Mouse (Mus musculus) heart, adult 2 months (tissue): ENCODE data around the gene 1700049E17Rik1. TPM values are rescaled to one million over a fixed set of nuclear protein-coding genes. Genes with fewer than 3 reads are reported as not detected.
"Not testable (repeated sequence)": the region's sequence is repeated elsewhere in the genome, so short reads cannot be mapped to it uniquely, and the experiment has no call there.

Experiments used
- DNase-seq, 2 experiments: peaks; one replicate each; pipeline ENCODE4 v3.0.0; 2021
- H3K27ac ChIP-seq: fragments of 200-600 bp; 2 replicates; pipeline ENCODE4 v1.8.1; 2022
- H3K27me3 ChIP-seq: fragments of 200-500 bp; 2 replicates; pipeline ENCODE4 v1.6.1; 2012; ENCODE audit warnings: mild to moderate bottlenecking, low read length, inconsistent platforms, mixed read lengths; ENCODE audit not compliant: control insufficient read depth, insufficient read depth
- H3K36me3 ChIP-seq: fragments of 200-500 bp; 2 replicates; pipeline ENCODE4 v1.6.1; 2012; ENCODE audit warnings: low read length, inconsistent platforms; ENCODE audit not compliant: control insufficient read depth, insufficient read depth
- H3K4me1 ChIP-seq: fragments of 200-500 bp; 2 replicates; pipeline ENCODE4 v1.6.1; 2011; ENCODE audit warnings: low read length; ENCODE audit not compliant: control insufficient read depth, insufficient read depth
- H3K4me3 ChIP-seq: fragments of 200-600 bp; 2 replicates; pipeline ENCODE4 v1.8.1; 2022
- H3K79me2 ChIP-seq: fragments of 200-500 bp; replicated peaks from 2 replicates; pipeline ENCODE4 v1.6.1; 2012; ENCODE audit warnings: mild to moderate bottlenecking, inconsistent platforms, low read length, moderate library complexity, mixed read lengths; ENCODE audit not compliant: control insufficient read depth, insufficient read depth
- H3K9ac ChIP-seq: fragments of 200-500 bp; 2 replicates; pipeline ENCODE4 v1.6.1; 2012; ENCODE audit warnings: low read depth, mild to moderate bottlenecking, control low read depth, inconsistent platforms, low read length, mixed read lengths
- WGBS: fragments of 180-500 bp; shearing (Covaris S2); methylation state at CpG from one replicate; pipeline ENCODE4 v1.1.7; 2018; 5-methylcytosine and 5-hydroxymethylcytosine counted together
- intact Hi-C: fragments of 180-260 bp; cut with DNase I; formaldehyde crosslinking; loops from one replicate; pipeline ENCODE4 v1.15.1; 2025
- long read RNA-seq: library from polyadenylated mRNA; stranded (forward); transcript quantifications from one replicate; pipeline ENCODE4 v2.0.0, GENCODE M21; 2021
- polyA plus RNA-seq: library from polyadenylated mRNA; depleted of rRNA; stranded (reverse); fragments of >200 nt; gene quantifications from 2 replicates; pipeline ENCODE4 v1.2.3, GENCODE M21; 2012; rRNA removed
- total RNA-seq, 2 experiments: library from RNA; stranded (reverse); gene quantifications; 2 replicates each; pipeline ENCODE4 v1.2.3; 2021

Gene 1700049E17Rik1
- total RNA-seq (not detected), polyA plus RNA-seq (not detected in 2 replicates)
- long read RNA-seq = 0 reads

DNA sequence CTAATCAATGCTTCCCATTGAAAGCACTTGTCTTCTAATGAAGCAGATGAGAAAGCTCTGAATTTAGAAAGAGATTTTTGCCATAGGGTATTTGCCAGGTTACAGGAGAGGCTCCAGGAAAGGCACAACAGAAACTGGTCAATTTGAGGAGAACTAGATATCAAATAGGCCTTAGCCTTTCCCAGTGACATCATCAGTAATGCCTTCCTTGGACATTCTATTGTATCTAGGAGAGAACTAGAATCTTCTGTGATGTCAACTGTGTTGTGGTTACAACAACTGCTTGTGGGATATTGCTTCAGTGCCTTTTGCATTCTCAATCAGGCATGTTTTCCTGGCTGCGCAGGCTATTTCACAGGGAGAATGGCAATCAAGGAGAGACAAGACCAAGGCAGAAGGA, at the start of gene 1700049E17Rik1:
Gene 1700049E17Rik1 (plus strand): TSS at position 301 of the 400 bp plus-strand sequence.
- no CpG with 5 or more reads among the region's 1 CpGs for WGBS
- intact Hi-C loops = not testable (repeated sequence)

DNA sequence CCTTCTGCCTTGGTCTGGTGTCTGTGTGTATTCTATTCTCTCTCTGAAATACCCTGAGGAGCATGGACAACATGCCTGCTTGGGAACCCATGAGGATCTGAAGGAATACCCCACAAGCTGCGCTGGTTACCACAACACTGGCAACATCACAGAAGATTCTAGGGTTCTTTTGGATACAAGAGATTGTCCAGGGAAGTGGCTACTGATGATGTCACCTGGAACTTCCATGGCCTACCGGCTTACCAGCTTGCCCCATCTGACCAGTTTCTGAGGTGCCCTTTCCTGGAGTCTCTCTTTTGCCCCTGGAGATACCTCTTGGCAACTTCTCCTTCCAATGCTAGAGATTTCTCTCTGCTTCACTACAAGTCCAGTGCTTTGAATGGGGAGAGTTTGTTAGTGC, 17.6 kb upstream of the 1700049E17Rik1 start, which contains the start of gene Gm7980:
Gene Gm7980 (minus strand): TSS at position 101 of the 400 bp plus-strand sequence.
- intact Hi-C loops, H3K9ac ChIP-seq, H3K27me3 ChIP-seq, H3K27ac ChIP-seq, H3K79me2 ChIP-seq, DNase-seq, H3K4me1 ChIP-seq, H3K4me3 ChIP-seq, H3K36me3 ChIP-seq: not testable (repeated sequence)
- no CpG with 5 or more reads among the region's 2 CpGs for WGBS

More for the DNA sequence above, at the start of gene 1700049E17Rik1:
- H3K36me3 ChIP-seq, H3K27me3 ChIP-seq, H3K79me2 ChIP-seq, DNase-seq, H3K27ac ChIP-seq, H3K4me1 ChIP-seq, H3K4me3 ChIP-seq, H3K9ac ChIP-seq: not testable (repeated sequence)

DNA sequence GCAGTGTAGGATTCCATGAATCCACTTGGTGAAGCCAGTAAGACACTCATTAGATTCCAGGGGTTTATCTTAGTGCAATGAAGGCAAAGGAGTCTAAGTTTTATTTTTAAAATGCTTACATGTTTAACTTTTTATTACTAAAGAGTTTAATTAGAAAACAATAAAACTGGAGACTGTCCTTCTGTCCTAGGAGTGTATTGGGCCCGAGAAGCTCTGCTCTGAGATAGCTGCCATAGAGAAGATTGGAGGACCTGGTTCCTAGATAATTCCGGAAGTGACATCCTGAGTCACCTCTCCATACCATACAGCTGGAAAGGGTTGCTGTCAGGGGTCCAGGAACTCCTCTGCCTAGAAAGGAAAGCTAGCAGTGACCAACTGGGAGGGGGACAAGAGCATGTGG, 18.9 kb downstream of the 1700049E17Rik1 start, which contains the start of gene 1700024B05Rik:
Gene 1700024B05Rik (plus strand): TSS at position 301 of the 400 bp plus-strand sequence.
- H3K9ac ChIP-seq, DNase-seq, H3K79me2 ChIP-seq, H3K27ac ChIP-seq, intact Hi-C loops, H3K27me3 ChIP-seq, H3K4me1 ChIP-seq, H3K36me3 ChIP-seq, H3K4me3 ChIP-seq: not testable (repeated sequence)
- WGBS = 54% methylated on average over 2 of the region's 2 CpGs

DNA sequence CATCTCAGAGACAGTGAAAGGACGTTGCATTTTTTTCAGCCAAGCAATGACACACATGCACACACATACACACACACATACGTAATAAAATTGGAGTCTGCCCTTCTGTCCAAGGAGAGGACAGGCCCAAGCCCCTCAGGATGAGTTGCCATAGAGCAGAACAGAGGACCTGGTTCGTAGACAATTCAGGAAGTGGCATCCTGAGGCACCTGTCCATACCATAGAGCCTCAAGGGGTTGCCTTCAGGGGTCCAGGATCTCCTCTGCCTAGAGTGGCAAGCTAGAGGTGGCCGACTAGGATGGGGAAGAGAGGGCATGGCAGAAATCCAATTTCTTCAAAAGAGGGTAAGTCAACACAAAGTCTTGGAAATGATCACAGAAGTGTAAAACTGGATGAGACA, 39.3 kb downstream of the 1700049E17Rik1 start:
- H3K27ac ChIP-seq, DNase-seq, H3K79me2 ChIP-seq, H3K36me3 ChIP-seq, H3K4me3 ChIP-seq, H3K27me3 ChIP-seq, H3K9ac ChIP-seq, intact Hi-C loops, H3K4me1 ChIP-seq: not testable (repeated sequence)
- WGBS = 43% methylated on average over 4 of the region's 4 CpGs

DNA sequence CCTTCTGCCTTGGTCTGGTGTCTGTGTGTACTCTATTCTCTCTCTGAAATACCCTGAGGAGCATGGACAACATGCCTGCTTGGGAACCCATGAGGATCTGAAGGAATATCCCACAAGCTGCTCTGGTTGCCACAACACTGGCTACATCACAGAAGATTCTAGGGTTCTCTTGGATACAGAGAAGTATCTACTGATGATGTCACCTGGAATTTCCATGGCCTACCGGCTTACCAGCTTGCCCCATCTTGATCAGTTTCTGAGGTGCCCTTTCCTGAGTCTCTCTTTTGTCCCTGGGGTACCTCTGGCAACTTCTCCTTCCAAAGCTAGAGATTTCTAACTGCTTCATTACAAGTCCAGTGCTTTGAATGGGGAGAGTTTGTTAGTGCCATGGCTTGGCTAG, 43.1 kb downstream of the 1700049E17Rik1 start, which contains the start of gene Gm6401:
Gene Gm6401 (minus strand): TSS at position 101 of the 400 bp plus-strand sequence.
- intact Hi-C loops, H3K4me3 ChIP-seq, H3K27ac ChIP-seq, H3K9ac ChIP-seq, H3K79me2 ChIP-seq, H3K27me3 ChIP-seq, DNase-seq, H3K4me1 ChIP-seq, H3K36me3 ChIP-seq: not testable (repeated sequence)
- 68% methylated on average over 1 of the region's 1 CpGs for WGBS

DNA sequence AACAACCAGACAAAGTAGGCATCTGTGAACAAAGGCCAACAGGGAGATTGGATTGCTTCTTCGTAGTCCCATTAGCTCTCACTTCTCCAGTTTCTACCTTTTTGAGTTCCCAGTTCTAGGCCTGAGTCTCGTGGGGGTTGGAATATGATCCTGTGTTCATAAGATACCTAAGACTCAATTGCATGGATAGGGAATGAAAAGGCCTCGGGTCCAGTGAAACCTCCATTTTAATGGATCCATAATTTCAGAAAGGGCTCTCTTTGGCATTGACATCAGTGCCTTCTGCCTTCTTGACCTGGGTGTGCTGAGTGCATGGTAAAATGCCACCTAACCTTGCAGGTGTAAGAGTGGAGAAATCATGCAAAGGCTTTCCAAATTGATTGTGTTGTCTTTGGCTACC, 43.8 kb downstream of the 1700049E17Rik1 start:
- intact Hi-C loops = not testable (repeated sequence)

More for the DNA sequence above, 43.8 kb downstream of the 1700049E17Rik1 start:
- WGBS = 48% methylated on average over 3 of the region's 3 CpGs
- H3K9ac ChIP-seq, H3K4me1 ChIP-seq, H3K27ac ChIP-seq, H3K79me2 ChIP-seq, H3K4me3 ChIP-seq, DNase-seq, H3K36me3 ChIP-seq, H3K27me3 ChIP-seq: not testable (repeated sequence)

Other genes with a start within 250 kb of the 1700049E17Rik1 start
- not detected for gene Gm8068, start 223.1 kb upstream of the 1700049E17Rik1 start, total RNA-seq
- not detected in 2 replicates for gene Gm8068, start 223.1 kb upstream of the 1700049E17Rik1 start, polyA plus RNA-seq
- not detected for gene Gm7929, start 174.3 kb upstream of the 1700049E17Rik1 start, total RNA-seq
- not detected in 2 replicates for gene Gm7929, start 174.3 kb upstream of the 1700049E17Rik1 start, polyA plus RNA-seq
- not detected for gene Gm47189, start 152.5 kb upstream of the 1700049E17Rik1 start, total RNA-seq
- gene Gm47189, start 152.5 kb upstream of the 1700049E17Rik1 start, polyA plus RNA-seq = not detected in 2 replicates
- gene Gm7980, start 17.7 kb upstream of the 1700049E17Rik1 start, total RNA-seq = not detected
- not detected in 2 replicates for gene Gm7980, start 17.7 kb upstream of the 1700049E17Rik1 start, polyA plus RNA-seq
- not detected for gene 1700024B05Rik, start 19.0 kb downstream of the 1700049E17Rik1 start, total RNA-seq
- not detected in 2 replicates for gene 1700024B05Rik, start 19.0 kb downstream of the 1700049E17Rik1 start, polyA plus RNA-seq
- not detected for gene Gm6401, start 43.0 kb downstream of the 1700049E17Rik1 start, total RNA-seq
- not detected in 2 replicates for gene Gm6401, start 43.0 kb downstream of the 1700049E17Rik1 start, polyA plus RNA-seq
- gene Gm3543, start 58.4 kb downstream of the 1700049E17Rik1 start, total RNA-seq = not detected
- gene Gm3543, start 58.4 kb downstream of the 1700049E17Rik1 start, polyA plus RNA-seq = not detected in 2 replicates
- not detected for gene Gm7951, start 192.4 kb downstream of the 1700049E17Rik1 start, total RNA-seq
- gene Gm7951, start 192.4 kb downstream of the 1700049E17Rik1 start, polyA plus RNA-seq = not detected in 2 replicates
- not detected for gene Gm17027, start 237.7 kb downstream of the 1700049E17Rik1 start, total RNA-seq
- gene Gm17027, start 237.7 kb downstream of the 1700049E17Rik1 start, polyA plus RNA-seq = not detected in 2 replicates